Mouse (Mus musculus): Measurements from ENCODE around the gene Slc35b1.

GRCm38 (mm10) chr11:95354228-95354944, 30.1 kb upstream of the Slc35b1 start:
- no peak for TF ChIP-seq CTCF (IDR thresholded peaks at IDR 0.05; ENCODE audit: low read depth)
- TF ChIP-seq EP300 (IDR thresholded peaks at IDR 0.05; ENCODE audit: low read depth), result no peak
